Comparison of ENCODE assay signal across 8 mouse cellular contexts in the genomic region with DNA sequence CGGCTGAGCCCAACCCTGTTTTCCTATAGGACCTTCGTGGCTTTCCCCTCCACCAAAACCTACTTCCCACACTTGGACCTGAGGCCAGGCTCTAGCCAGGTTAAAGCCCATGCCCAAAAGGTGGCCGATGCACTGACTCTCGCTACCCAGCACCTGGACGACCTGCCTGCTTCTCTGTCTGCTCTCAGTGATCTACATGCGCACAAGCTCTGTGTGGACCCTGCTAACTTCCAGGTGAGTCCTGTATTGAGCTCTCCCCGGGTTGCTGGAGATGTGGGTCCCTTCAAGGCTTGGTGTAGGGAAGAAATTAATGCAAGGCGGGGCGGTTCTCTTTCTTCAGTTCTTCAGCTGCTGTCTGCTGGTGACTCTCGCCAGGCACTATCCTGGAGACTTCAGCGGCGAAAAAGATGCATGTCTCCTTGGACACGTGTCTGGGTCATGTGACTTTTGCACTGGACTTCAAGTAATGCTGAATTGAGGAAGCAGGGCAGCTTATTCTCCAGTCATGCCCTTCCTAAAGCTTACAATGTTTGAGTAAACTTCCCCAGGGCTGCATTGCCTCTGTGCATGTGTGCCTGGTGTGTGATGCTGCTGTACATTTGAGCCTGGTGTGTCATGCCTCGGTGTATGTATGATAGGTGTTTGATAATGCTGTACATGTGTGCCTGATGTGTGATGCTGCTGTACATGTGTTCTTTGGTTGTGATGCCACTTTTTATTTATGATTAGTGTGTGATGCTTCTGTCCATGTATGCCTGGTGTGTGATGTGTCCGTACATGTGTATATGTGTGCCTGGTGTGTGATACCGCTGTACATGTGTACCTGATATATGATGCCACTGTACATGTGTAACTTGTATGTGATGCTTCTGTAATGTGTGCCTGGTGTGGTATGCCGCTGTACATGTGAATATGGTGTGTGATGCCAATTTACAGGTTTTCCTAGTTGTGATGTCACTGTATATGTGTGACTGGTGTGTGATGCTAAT. TPM values are rescaled to one million over a fixed set of nuclear protein-coding genes. Genes with fewer than 3 reads are reported as not detected.
A peak's percentile ranks its signal among the peaks of the same experiment; 100 is the strongest.
DNase-seq lines count a peak whose midpoint lies in the region; ATAC-seq and TF ChIP-seq lines count a peak whose summit lies in the region.

No protein-coding gene starts in this region.

- TF ChIP-seq EP300 in CH12.LX (IDR thresholded peaks at IDR 0.05; ENCODE audit: low read length), result no peak

- no peak overlapping the region for H3K27ac ChIP-seq in CH12.LX (ENCODE audit: insufficient read depth, low read depth)
- H3K27ac ChIP-seq in forebrain, embryonic 15.5 days (replicated peaks), result no peak overlapping the region
- peak overlapping the region; percentile 88 for H3K27ac ChIP-seq in liver, embryonic 15.5 days (replicated peaks)

- H3K4me1 ChIP-seq in CH12.LX (ENCODE audit: control insufficient read depth in 1 of 2, insufficient read depth in 2 of 2), result peaks cover 0 to 5% of the 10 kb centered on the region in 2 experiments; a peak in 1 of 4 replicates
- peaks cover 9% of the 10 kb centered on the region; the same call in 1 of the 2 replicates for H3K4me1 ChIP-seq in forebrain, embryonic 15.5 days
- peaks cover 25% of the 10 kb centered on the region for H3K4me1 ChIP-seq in liver, embryonic 15.5 days (replicated peaks)

- peaks cover 19% of the 10 kb centered on the region for H3K27me3 ChIP-seq in CH12.LX (replicated peaks)
- no peaks in the 10 kb centered on the region for H3K27me3 ChIP-seq in forebrain, embryonic 15.5 days
- peaks cover 36% of the 10 kb centered on the region for H3K27me3 ChIP-seq in liver, embryonic 15.5 days

- TF ChIP-seq POLR2A in CH12.LX (IDR thresholded peaks at IDR 0.05; ENCODE audit: low read depth, low read length), result no peak

- intact Hi-C loops in left cerebral cortex, postnatal 14 days (cut with DNase I), result no loop called here

- H3K9me3 ChIP-seq in CH12.LX (replicated peaks; ENCODE audit: low read length), result no peaks in the 10 kb centered on the region
- H3K9me3 ChIP-seq in forebrain, embryonic 15.5 days, result no peaks in the 10 kb centered on the region
- H3K9me3 ChIP-seq in liver, embryonic 15.5 days (replicated peaks), result no peaks in the 10 kb centered on the region

- WGBS in forebrain, embryonic 15.5 days, result 58% methylated on average over 16 of the region's 17 CpGs
- WGBS in liver, embryonic 15.5 days (ENCODE audit: insufficient replicate concordance), result 47% methylated on average over 16 of the region's 17 CpGs

- no peak overlapping the region for H3K4me3 ChIP-seq in CH12.LX (replicated peaks in 1 of 3; ENCODE audit: low read depth in 2 of 3, low read length in 2 of 3, poor library complexity in 1 of 3)
- peak overlapping the region; percentile 29 for H3K4me3 ChIP-seq in forebrain, embryonic 15.5 days
- peak overlapping the region; percentile 53 for H3K4me3 ChIP-seq in liver, embryonic 15.5 days (replicated peaks)

- in situ Hi-C loops in CH12.LX (cut with MboI; ENCODE audit: low pct_ligation_motif_present, low pct_unique_long_range_greater_than_20kb, low sequenced_read_pairs), result loop anchor here (10.0 to 25.0 kb wide), 2 partner anchors 116 to 313 kb away; no protein-coding TSS in a partner anchor

- TF ChIP-seq RAD21 in CH12.LX (IDR thresholded peaks at IDR 0.05; ENCODE audit: low read depth, low read length), result no peak

- no peaks in the 10 kb centered on the region for H3K36me3 ChIP-seq in CH12.LX (replicated peaks in 1 of 2; ENCODE audit: control insufficient read depth in 1 of 2, insufficient read depth in 1 of 2, low read length in 1 of 2)
- no peaks in the 10 kb centered on the region for H3K36me3 ChIP-seq in forebrain, embryonic 15.5 days
- peaks cover 35% of the 10 kb centered on the region for H3K36me3 ChIP-seq in liver, embryonic 15.5 days (replicated peaks)

- H3K4me2 ChIP-seq in CH12.LX (ENCODE audit: insufficient read depth, low read depth, poor library complexity, severe bottlenecking), result peak overlapping the region; percentile 10; the same call in 1 of the 2 replicates
- peak overlapping the region; percentile 40 for H3K4me2 ChIP-seq in forebrain, embryonic 15.5 days (replicated peaks)
- peak overlapping the region; percentile 68 for H3K4me2 ChIP-seq in liver, embryonic 15.5 days

- TF ChIP-seq CTCF in CH12.LX (conservative IDR thresholded peaks at IDR 0.05 in 1 of 2, IDR thresholded peaks at IDR 0.05 in 1 of 2; ENCODE audit: low read depth in 2 of 2, low read length in 2 of 2), result no peak; a peak in 1 of 4 replicates

- dilution Hi-C loops in CH12.LX (cut with MboI; ENCODE audit: extremely low pct_ligation_motif_present, extremely low pct_unique_long_range_greater_than_20kb, low sequenced_read_pairs), result no loop called here

- no peaks in the 10 kb centered on the region for H3K79me2 ChIP-seq in CH12.LX (replicated peaks; ENCODE audit: control insufficient read depth, extremely low read depth, insufficient read depth, poor library complexity, severe bottlenecking)

- ATAC-seq in forebrain, embryonic 15.5 days (replicated peaks), result no peak
- ATAC-seq in liver, embryonic 15.5 days (ENCODE audit: insufficient read depth), result no peak
- no peak for ATAC-seq in activated CD4-positive, CD25-positive, alpha-beta regulatory T cell, adult 4 months

- DNase-seq in embryo, embryonic 10 days (ENCODE audit: low spot score), result peak; percentile 11
- no peak for DNase-seq in embryo, embryonic 11 days
- no peak for DNase-seq in CH12.LX (ENCODE audit: extremely low read depth)
- no peak for DNase-seq in adrenal gland, postnatal 10 days
- no peak for DNase-seq in left cerebral cortex, postnatal 14 days (ENCODE audit: low spot score in 2 of 2)

- no peak overlapping the region for H3K9ac ChIP-seq in CH12.LX (ENCODE audit: insufficient read depth, low read depth)
- no peak overlapping the region for H3K9ac ChIP-seq in forebrain, embryonic 15.5 days (replicated peaks)
- H3K9ac ChIP-seq in liver, embryonic 15.5 days, result peak overlapping the region; percentile 54

TF ChIP-seq in CH12.LX, 34 proteins besides CTCF, POLR2A, EP300 and RAD21 (continues in another document):
- TF ChIP-seq E2F4 (IDR thresholded peaks at IDR 0.05; ENCODE audit: insufficient replicate concordance, low read depth, low read length) (no peak), PAX5 (IDR thresholded peaks at IDR 0.05; ENCODE audit: low read length) (no peak), MAX (IDR thresholded peaks at IDR 0.05; ENCODE audit: low read length) (0 out of 2 replicates have a peak, but pooled peaks have one; percentile 16), POLR2AphosphoS2 (IDR thresholded peaks at IDR 0.05; ENCODE audit: low read depth, low read length) (no peak), JUN (IDR thresholded peaks at IDR 0.05; ENCODE audit: insufficient read depth, low read depth, low read length) (no peak)

RNA-seq across cellular contexts. Expression of a gene that starts 0.7 kb away (rescaled TPM):
- total RNA-seq in CH12.LX (2012; rRNA removed) (not detected in 2 replicates), CH12.LX (2014; rRNA removed) (not detected in 2 replicates)
- polyA plus RNA-seq in CH12.LX (2012; ENCODE audit: insufficient read length, low read depth), result not detected in 2 replicates
- polyA plus RNA-seq in forebrain, embryonic 15.5 days (2015; fragmentation: Nextera tagmentation; extraction: Ambion mirVana), result 0.69 and 1.1 TPM in 2 replicates
- 7.3 and 8.0 TPM in 2 replicates for polyA plus RNA-seq in liver, embryonic 15.5 days (2015; fragmentation: Nextera tagmentation; extraction: Ambion mirVana)
- total RNA-seq in adrenal gland, postnatal 10 days (2021), result not detected
- not detected for polyA plus RNA-seq in activated CD4-positive, CD25-positive, alpha-beta regulatory T cell, adult 4 months (2017; shearing (Covaris generic))
- 1 to 10 TPM in 1 of 2 experiments, not detected in 1; 1.1 TPM for total RNA-seq in left cerebral cortex, postnatal 14 days (2021)

RNA-seq across cellular contexts. Expression of a gene that starts 4.3 kb away (rescaled TPM):
- total RNA-seq in CH12.LX (2012; rRNA removed) (2.6 and 4.6 TPM in 2 replicates), CH12.LX (2014; rRNA removed) (2.9 and 3.1 TPM in 2 replicates)
- 10.3 and 13.3 TPM in 2 replicates for polyA plus RNA-seq in CH12.LX (2012; ENCODE audit: insufficient read length, low read depth)
- polyA plus RNA-seq in forebrain, embryonic 15.5 days (2015; fragmentation: Nextera tagmentation; extraction: Ambion mirVana), result 5,603 and 5,963 TPM in 2 replicates
- 175,652 and 176,876 TPM in 2 replicates for polyA plus RNA-seq in liver, embryonic 15.5 days (2015; fragmentation: Nextera tagmentation; extraction: Ambion mirVana)
- total RNA-seq in adrenal gland, postnatal 10 days (2021), result 1,000 to 10,000 TPM; 3,094 to 3,969 TPM
- polyA plus RNA-seq in activated CD4-positive, CD25-positive, alpha-beta regulatory T cell, adult 4 months (2017; shearing (Covaris generic)), result 100 to 1,000 TPM in 1 of 2 experiments, 1 to 10 TPM in 1; 8.9 to 339 TPM
- total RNA-seq in left cerebral cortex, postnatal 14 days (2021), result 100 to 1,000 TPM; 768 to 806 TPM

RNA-seq across cellular contexts. Expression of a gene that starts 13.8 kb away (rescaled TPM):
- not detected in 2 replicates for total RNA-seq in CH12.LX (2012; rRNA removed)
- total RNA-seq in CH12.LX (2014; rRNA removed), result not detected in 2 replicates
- not detected in 2 replicates for polyA plus RNA-seq in CH12.LX (2012; ENCODE audit: insufficient read length, low read depth)
- 1.6 and 2.5 TPM in 2 replicates for polyA plus RNA-seq in forebrain, embryonic 15.5 days (2015; fragmentation: Nextera tagmentation; extraction: Ambion mirVana)
- polyA plus RNA-seq in liver, embryonic 15.5 days (2015; fragmentation: Nextera tagmentation; extraction: Ambion mirVana), result 139 and 151 TPM in 2 replicates
- 1 to 10 TPM in 1 of 2 experiments, under 1 TPM in 1; 0.87 to 2.2 TPM for total RNA-seq in adrenal gland, postnatal 10 days (2021)
- not detected for polyA plus RNA-seq in activated CD4-positive, CD25-positive, alpha-beta regulatory T cell, adult 4 months (2017; shearing (Covaris generic))
- 1 to 10 TPM; 1.4 to 2.2 TPM for total RNA-seq in left cerebral cortex, postnatal 14 days (2021)

RNA-seq across cellular contexts. Expression of a gene that starts 17.3 kb away (rescaled TPM):
- 1.9 and 4.9 TPM in 2 replicates for total RNA-seq in CH12.LX (2012; rRNA removed)
- total RNA-seq in CH12.LX (2014; rRNA removed), result 4.1 and 5.2 TPM in 2 replicates
- polyA plus RNA-seq in CH12.LX (2012; ENCODE audit: insufficient read length, low read depth), result 3.3 and 4.7 TPM in 2 replicates
- polyA plus RNA-seq in forebrain, embryonic 15.5 days (2015; fragmentation: Nextera tagmentation; extraction: Ambion mirVana), result 2,103 and 2,256 TPM in 2 replicates
- polyA plus RNA-seq in liver, embryonic 15.5 days (2015; fragmentation: Nextera tagmentation; extraction: Ambion mirVana), result 74,460 and 76,487 TPM in 2 replicates
- 1,000 to 10,000 TPM; 3,856 to 4,787 TPM for total RNA-seq in adrenal gland, postnatal 10 days (2021)
- polyA plus RNA-seq in activated CD4-positive, CD25-positive, alpha-beta regulatory T cell, adult 4 months (2017; shearing (Covaris generic)), result 100 to 1,000 TPM in 1 of 2 experiments, 1 to 10 TPM in 1; 4.6 to 196 TPM
- total RNA-seq in left cerebral cortex, postnatal 14 days (2021), result 100 to 1,000 TPM; 855 to 863 TPM

RNA-seq across cellular contexts. Expression of a gene that starts 24.4 kb away (rescaled TPM):
- total RNA-seq in CH12.LX (2012; rRNA removed), result not detected in 2 replicates
- not detected in 2 replicates for total RNA-seq in CH12.LX (2014; rRNA removed)
- not detected in 2 replicates for polyA plus RNA-seq in CH12.LX (2012; ENCODE audit: insufficient read length, low read depth)
- polyA plus RNA-seq in forebrain, embryonic 15.5 days (2015; fragmentation: Nextera tagmentation; extraction: Ambion mirVana), result 24.0 and 37.2 TPM in 2 replicates
- 72.6 and 109 TPM in 2 replicates for polyA plus RNA-seq in liver, embryonic 15.5 days (2015; fragmentation: Nextera tagmentation; extraction: Ambion mirVana)
- total RNA-seq in adrenal gland, postnatal 10 days (2021), result not detected
- not detected for polyA plus RNA-seq in activated CD4-positive, CD25-positive, alpha-beta regulatory T cell, adult 4 months (2017; shearing (Covaris generic))
- total RNA-seq in left cerebral cortex, postnatal 14 days (2021), result not detected

Comparison
In these comparisons a context has a peak if more than half of its experiments do, and no peak if none do; other contexts are left out.
1. H3K4me2 ChIP-seq: peak in every context shown above with its lines; median percentile 68 in liver, embryonic 15.5 days; 40 in forebrain, embryonic 15.5 days; 10 in CH12.LX.
2. H3K4me3 ChIP-seq: peak in forebrain, embryonic 15.5 days (single experiment) and liver, embryonic 15.5 days (single experiment); none in CH12.LX (0 of 3).
3. RNA of a gene that starts 4.3 kb away (polyA plus RNA-seq): 175,652 to 176,876 TPM in liver, embryonic 15.5 days; 5,603 to 5,963 TPM in forebrain, embryonic 15.5 days, 8.9 to 339 TPM in activated CD4-positive, CD25-positive, alpha-beta regulatory T cell, adult 4 months and 10.3 to 13.3 TPM in CH12.LX; every median in the first group is over 10 times any median in the second.
4. RNA of a gene that starts 13.8 kb away (polyA plus RNA-seq): 139 to 151 TPM in liver, embryonic 15.5 days; 1.6 to 2.5 TPM in forebrain, embryonic 15.5 days, not detected in activated CD4-positive, CD25-positive, alpha-beta regulatory T cell, adult 4 months and not detected in CH12.LX; every median in the first group is over 10 times any median in the second.